Mouse (Mus musculus): Measurements from ENCODE around the gene Ddhd1.
"Not testable (repeated sequence)": the region's sequence is repeated elsewhere in the genome, so short reads cannot be mapped to it uniquely, and the experiment has no call there.

Ddhd1 gene

DNA sequence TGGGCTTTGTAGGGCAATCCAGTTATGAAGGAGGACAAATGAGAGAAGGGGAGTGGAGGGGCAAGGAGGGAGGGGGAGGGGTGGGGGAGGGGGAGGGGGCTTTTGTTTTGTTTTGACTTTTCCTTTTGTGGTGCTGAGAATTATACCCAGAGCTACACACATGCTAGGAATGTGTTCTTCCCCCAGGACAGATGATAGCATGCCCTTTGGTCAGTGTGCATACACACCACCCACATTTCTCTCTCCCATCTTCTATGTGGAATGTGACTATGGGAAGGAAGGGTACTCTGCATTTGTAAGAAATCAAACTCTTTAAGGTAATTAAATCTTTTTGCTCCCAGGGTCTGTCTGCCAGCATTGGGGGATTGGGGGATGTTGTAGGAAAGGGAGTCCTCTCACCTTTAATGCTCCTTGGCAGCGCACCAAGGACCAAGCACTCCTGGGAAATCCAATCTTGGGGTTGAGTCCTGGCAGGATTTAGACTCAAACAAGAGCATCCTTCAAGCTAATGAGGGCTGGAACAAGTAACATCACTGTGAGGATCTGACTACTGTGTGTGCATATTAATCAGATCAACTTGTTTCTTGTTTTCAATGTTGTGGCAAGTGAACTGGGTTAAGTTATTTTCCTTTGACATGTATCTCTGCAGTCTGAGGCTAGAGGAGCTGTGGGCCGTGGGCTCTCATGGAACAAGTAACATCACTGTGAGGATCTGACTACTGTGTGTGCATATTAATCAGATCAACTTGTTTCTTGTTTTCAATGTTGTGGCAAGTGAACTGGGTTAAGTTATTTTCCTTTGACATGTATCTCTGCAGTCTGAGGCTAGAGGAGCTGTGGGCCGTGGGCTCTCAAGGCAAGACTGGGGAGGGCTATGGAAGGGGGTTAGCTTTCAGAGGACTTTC, 76.8 kb downstream of the Ddhd1 start:
- not testable (repeated sequence) for DNase-seq (ENCODE audit: low read depth, low spot score)

- DNase-seq (ENCODE audit: low read depth, low spot score): peak; percentile 87
These were observed 91.6 kb downstream of the Ddhd1 start for GRCm38 (mm10) chr14:45566066-45566937.

DNA sequence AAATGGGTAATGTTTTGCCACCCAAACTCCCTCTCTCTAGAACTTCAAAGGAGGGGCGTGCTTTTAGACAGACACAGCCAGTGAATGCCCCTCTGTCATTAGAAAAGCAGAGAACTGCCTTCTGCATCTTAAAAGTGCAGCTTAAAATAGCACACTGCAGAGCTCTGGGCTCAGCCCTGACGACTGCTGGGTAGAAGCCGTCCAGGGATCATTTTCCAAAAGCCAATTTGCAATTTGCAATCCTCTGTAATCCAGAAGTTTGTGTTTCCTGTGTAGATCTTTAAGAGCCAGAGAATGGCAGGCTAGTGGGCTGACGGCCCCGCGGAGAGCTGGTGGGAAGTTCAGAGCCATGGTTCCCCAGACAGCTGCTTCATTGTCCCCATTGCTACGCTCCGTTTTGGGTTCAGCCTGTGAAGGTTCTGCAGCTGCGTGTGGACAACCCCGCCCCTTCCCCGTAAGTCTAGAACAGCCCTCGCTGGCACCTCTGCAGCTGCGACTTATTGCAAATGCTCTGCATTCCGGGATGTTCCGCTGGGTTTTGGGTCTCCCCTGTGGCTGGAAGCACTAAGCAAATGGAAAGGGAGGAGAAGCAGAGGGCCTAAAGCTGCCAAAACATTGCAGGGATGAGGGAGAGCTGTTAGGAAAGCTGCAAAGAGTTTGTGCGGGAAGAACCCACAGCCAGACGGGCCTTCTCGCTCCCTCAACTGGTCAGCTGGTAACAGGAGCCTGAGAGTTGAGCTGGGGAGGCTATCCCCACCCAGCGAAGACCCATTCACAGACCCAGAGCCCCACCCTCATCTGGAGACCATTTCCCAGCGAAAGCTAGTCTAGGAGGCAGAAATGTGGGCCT, 92.5 kb downstream of the Ddhd1 start:
- DNase-seq (ENCODE audit: low read depth, low spot score): peak; percentile 62

GRCm38 (mm10) chr14:45563577-45563976, 94.4 kb downstream of the Ddhd1 start:
- no peak for DNase-seq (ENCODE audit: low read depth, low spot score)

DNA sequence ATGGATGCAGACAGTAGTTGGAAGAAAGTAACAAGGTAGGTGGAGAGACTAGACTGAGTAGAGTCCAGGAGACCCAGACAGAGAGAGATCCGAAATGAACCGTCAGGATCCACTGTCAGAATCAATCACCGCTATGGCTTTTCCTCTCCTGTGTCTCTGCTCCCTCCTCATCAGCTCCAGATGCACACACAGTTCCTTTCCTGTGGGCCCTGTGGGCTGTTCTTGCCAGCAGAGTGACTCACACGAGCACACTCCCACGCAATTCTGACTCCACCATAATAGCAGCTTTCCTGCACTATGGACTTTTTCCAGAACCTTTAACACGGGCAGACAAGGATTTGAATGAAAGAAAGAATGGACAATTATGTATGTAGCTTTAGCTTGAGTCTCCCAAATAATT, 96.3 kb downstream of the Ddhd1 start:
- no peak for DNase-seq (ENCODE audit: low read depth, low spot score)

DNA sequence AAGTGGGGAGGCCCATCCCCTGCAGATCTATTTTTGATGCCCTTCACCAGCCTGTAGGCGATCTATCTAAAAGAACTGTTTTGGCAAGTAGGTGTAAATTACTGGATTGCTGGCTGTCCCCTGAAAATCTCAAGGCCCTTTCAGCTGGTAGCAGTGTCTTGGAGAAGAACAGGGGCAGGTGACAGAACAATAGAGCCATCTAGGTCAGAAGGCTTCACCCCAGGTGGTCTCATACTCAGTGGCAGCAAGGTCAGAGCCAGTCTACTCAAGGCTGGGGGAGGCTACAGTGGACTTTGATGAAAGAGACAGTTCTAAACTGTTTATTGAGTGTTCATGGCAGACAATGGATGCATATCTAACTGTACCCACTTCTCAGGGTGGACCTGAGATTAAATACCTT, 98.9 kb downstream of the Ddhd1 start:
- no peak for DNase-seq (ENCODE audit: low read depth, low spot score)

GRCm38 (mm10) chr14:45554336-45554735, 103.6 kb downstream of the Ddhd1 start:
- DNase-seq (ENCODE audit: low read depth, low spot score): no peak

- DNase-seq (ENCODE audit: low read depth, low spot score): no peak
These were observed 104.1 kb downstream of the Ddhd1 start for GRCm38 (mm10) chr14:45553854-45554253.

DNA sequence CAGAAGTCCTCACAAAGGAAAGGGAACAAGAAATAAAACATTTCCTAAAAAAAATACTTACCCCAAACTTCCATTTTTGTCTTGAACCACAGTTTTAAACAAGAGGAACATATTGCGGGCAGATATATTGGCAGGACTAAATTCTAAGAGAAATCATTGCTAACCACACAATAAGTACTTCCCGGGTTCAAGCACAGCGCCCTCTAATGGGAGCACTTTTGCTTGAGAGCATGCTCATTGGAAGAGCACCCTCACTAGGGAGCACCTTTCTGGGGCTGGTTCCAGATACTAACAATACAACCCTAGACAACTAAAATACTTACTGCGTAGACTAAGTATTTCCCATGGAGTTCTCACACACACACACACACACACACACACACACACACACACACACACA, 105.5 kb downstream of the Ddhd1 start:
- no peak for DNase-seq (ENCODE audit: low read depth, low spot score)

DNA sequence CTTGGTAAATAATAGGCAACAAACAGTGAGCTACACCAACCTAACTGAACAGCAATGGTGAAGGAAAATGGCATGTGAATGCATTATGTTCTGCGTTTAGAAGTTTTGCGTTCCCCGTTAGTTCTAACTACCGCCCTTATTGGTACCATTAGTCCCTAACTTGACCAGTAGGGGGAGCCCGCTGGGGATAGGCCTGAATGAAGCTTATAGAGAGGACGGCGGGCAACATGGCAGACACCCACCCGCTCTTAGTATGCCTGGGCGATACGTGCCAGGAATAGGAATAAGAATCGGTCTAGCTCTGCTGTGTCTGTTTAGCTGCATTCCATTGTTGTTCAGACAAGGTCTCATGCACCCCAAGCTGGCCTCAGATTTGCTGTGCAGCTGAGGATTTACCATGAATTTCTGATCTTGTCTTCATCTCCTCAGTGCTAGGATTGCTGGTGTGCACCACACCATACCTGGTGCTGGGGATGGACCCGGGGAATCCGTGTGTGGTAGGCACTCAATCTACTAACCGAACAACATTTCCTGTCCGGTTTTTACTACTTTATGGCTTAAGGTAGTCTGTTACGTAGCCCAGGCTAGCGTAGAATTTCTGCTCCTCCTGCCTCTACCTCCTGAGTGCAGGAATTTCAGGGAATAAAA, 106.7 kb downstream of the Ddhd1 start:
- DNase-seq (ENCODE audit: low read depth, low spot score): peak; percentile 45

- no peak for DNase-seq (ENCODE audit: low read depth, low spot score)
These were observed 107.8 kb downstream of the Ddhd1 start for GRCm38 (mm10) chr14:45550010-45550647.

DNA sequence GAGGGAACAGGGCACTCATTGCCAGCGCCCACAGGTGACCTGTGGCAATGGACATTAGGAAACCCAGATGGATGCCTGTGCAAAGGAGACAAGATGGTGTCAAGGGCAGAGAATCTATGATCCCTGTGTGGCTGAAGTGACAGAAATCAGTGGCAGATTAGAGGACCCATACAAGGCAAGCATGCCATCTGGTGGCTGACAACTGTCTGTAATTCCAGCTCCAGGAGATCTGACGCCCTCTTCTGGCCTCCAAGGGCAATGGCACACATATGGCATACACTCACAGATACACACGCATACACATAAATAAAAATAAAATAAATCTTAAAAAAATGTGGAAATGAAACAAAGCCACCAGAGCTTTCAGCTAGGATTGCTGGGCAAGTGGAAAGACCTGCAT, 109.8 kb downstream of the Ddhd1 start:
- DNase-seq (ENCODE audit: low read depth, low spot score): no peak

GRCm38 (mm10) chr14:45544905-45545304, 113.0 kb downstream of the Ddhd1 start:
- DNase-seq (ENCODE audit: low read depth, low spot score): no peak

GRCm38 (mm10) chr14:45544026-45544425, 113.9 kb downstream of the Ddhd1 start:
- DNase-seq (ENCODE audit: low read depth, low spot score): no peak

DNA sequence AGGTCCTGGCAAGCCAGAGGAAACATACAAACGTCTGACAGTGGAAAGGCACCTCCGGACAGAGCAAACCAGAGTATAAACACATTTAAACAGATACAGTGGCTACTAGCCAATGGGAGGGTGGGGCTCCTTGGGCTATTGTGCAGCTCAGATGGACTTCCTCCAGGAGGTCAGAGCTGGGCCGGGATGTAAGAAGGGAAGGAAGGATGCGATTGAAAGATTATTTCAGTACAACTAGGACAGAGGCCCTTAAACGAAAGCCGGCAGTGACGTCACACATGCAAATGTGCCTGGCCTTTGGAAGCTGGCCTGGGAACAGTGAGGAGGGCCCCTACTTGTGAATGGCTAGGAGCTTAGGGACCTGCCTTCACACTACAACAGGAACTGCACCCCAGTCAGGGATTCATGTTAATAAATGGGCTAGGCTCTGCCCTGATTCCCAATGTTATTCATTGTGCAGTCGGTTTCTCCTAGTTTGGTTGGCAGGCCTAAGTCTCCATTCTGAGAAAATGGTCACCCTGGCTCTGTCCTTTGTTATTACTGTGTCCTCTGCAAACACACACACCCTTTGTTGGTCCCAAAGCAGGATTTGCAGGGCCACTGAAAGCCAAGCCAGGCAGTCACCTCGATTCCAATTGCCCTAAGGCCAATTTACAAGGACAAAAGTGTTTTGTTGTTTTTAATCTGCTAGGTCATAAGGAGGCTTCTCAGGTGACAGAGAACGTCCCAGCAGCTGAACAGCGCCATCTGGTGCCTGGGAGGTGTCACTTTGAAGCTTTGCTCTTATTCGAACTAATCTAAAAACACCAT, 118.1 kb downstream of the Ddhd1 start:
- DNase-seq (ENCODE audit: low read depth, low spot score): peak; percentile 82

Measured in mesoderm, embryonic 11.5 days (tissue).